Mouse (Mus musculus) megakaryocyte progenitor cell, adult 5-6 weeks (primary cell): ENCODE measurements around the gene Slc35f6. TPM values are rescaled to one million over a fixed set of nuclear protein-coding genes. Genes with fewer than 3 reads are reported as not detected.
A peak's percentile ranks its signal among the peaks of the same experiment; 100 is the strongest.

ENCODE experiments used
- ATAC-seq: replicated peaks from 2 replicates; pipeline ENCODE4 v1.8.0; 2016; ENCODE audit warnings: mild to moderate bottlenecking, moderate TSS enrichment, inconsistent platforms; ENCODE audit not compliant: poor library complexity
- total RNA-seq, 2 experiments: library from RNA; stranded (forward) in 1 of 2; stranded (reverse) in 1 of 2; fragments of 157-497, 149-512 nt in 1 of 2; fragments of 200-1000 nt in 1 of 2; gene quantifications; 2 replicates each; pipeline versions ENCODE4 v1.2.3 to v1.2.4; 2015 to 2017

Slc35f6 gene
- total RNA-seq, 2 experiments from 2014 or later, result 6.2 to 7.0 TPM

DNA sequence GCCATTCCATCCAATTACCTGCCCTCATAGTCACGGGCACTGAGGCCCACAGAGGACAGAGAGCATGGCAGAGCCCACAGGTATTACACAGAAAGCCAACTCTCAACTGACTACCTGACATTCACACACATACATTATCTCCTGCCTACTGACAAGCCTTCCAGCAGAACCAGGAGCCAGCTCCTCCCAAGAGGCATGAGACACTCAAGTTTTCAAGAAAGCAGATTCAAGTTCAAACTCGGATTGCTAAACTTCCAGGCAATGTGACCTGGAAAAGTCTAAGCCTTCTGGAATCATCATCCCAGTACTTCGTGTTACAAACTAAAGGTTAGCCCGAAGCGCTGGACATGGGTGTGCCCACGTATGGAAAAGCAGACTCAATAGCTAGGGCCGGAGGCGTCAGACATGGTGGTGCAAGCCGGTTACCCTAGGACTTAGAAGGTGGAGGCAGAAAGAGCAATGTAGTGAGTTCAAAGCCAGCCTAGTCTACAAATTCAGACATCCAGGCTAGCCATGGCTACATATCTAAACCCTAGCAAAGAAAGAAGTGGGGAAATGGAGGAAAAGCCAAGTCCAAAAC, 26.4 kb upstream of the Slc35f6 start:
- no peak for ATAC-seq

DNA sequence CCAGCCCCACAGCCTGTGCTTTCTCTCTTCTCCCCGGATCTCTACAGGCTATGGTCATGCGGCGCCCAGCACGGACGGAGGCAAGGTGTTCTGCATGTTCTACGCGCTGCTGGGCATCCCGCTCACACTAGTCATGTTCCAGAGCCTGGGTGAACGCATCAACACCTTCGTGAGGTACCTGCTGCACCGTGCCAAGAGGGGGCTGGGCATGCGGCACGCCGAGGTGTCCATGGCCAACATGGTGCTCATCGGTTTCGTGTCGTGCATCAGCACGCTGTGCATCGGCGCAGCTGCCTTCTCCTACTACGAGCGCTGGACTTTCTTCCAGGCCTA, 25.9 kb upstream of the Slc35f6 start:
- no peak for ATAC-seq

DNA sequence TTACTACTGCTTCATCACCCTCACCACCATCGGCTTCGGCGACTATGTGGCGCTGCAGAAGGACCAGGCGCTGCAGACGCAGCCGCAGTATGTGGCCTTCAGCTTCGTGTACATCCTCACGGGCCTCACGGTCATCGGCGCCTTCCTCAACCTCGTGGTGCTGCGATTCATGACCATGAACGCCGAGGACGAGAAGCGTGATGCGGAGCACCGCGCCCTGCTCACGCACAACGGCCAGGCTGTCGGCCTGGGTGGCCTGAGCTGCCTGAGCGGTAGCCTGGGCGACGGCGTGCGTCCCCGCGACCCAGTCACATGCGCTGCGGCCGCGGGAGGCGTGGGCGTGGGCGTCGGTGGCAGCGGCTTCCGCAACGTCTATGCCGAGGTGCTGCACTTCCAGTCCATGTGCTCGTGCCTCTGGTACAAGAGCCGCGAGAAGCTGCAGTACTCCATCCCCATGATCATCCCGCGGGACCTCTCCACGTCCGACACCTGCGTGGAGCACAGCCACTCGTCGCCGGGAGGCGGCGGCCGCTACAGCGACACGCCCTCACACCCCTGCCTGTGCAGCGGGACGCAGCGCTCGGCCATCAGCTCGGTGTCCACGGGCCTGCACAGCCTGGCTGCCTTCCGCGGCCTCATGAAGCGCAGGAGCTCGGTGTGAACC, 25.4 kb upstream of the Slc35f6 start:
- peak; percentile 56 for ATAC-seq

DNA sequence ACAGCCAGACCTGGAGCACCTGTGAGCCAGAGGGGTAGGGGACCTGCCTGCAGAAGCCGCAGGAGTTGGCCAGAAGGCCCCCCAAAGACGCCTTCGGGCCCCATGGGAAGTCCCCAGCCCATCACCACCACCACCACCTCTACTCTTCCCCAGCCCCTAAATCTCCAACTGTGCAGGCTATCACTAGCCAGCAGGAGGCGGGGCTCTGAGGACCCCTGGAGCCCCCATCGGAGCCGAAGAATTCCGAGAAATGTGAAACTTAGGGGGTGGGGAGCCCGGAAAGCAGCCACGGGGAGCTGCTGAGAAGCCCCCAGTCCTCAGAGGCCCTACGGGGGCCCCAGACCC, 24.9 kb upstream of the Slc35f6 start:
- ATAC-seq, result no peak

DNA sequence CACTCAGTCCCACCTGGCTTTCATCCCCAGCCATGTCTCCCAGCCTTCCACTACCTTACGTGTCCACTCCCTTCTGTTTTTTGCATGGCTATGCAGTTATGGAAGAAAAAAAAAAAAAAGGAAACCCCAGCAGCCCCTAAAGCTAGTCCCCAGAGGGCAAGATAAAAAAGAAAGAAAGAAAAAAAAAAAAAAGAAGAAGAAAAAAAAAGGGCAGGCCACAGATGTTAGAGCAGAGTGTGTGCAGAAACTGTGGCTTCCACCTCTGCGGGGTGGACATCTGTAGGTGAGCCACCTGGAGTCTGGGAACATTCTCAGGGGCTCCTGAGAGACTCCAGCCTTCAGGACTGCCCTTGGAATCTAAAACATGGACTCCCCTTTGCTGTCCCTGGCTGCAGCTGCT, 24.4 kb upstream of the Slc35f6 start:
- no peak for ATAC-seq

DNA sequence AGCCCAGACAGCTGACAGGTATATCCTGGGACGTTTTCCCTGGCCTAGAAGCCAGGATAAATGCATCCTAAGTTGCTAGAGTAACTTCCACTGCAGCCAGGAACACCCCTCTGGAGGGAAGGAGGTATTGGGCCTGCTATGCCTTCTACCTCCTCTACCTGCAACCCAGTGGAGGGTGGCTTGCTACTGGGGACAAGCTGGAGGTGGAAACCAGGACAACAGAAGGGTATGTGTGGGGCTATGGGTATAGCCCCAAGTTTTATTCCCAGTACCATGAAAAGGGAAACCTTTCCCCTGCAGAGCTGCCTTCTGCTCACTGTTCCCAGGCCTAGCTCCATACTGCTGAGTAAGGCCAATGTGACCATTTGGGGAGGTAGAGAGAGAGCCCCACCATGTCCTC, 23.4 kb upstream of the Slc35f6 start:
- no peak for ATAC-seq

DNA sequence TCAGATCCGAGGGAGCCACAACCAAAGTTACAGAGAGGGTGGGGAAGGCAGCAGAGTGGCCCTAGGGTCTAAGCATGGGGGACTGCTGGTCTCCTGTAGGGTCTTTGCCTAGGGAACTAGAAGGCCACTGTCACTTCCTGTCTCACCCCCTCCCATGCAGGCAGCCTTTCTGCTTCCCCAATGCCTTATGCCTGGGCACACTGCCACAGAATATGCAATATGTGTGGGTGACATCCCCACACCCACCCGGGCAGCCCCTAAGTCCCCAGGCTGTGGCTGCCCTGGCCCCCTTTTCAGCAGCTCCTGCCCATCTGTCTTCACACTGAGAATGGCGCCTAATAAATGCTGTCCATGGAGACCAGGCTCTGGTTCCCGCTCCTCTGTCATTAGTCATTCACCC, 22.8 kb upstream of the Slc35f6 start:
- peak; percentile 45 for ATAC-seq

DNA sequence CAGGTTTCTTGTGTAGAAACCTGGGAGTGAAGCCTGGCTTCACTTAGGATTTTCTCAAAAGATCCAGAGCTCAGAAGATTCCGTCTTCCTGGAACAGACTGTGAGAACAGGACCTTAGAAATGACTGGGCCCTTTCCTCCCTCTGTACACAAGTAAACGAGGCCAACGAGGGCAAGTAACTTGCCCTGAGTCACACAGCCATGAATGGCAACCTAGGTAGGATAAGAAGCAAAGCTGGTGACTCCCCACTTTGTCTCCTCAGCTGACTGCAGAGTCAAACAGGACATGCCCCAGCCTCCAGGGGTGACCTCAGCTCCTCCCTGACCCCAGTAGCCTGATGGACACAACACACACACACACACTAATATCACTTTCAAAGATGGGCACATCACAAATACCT, 22.4 kb upstream of the Slc35f6 start:
- ATAC-seq, result no peak

DNA sequence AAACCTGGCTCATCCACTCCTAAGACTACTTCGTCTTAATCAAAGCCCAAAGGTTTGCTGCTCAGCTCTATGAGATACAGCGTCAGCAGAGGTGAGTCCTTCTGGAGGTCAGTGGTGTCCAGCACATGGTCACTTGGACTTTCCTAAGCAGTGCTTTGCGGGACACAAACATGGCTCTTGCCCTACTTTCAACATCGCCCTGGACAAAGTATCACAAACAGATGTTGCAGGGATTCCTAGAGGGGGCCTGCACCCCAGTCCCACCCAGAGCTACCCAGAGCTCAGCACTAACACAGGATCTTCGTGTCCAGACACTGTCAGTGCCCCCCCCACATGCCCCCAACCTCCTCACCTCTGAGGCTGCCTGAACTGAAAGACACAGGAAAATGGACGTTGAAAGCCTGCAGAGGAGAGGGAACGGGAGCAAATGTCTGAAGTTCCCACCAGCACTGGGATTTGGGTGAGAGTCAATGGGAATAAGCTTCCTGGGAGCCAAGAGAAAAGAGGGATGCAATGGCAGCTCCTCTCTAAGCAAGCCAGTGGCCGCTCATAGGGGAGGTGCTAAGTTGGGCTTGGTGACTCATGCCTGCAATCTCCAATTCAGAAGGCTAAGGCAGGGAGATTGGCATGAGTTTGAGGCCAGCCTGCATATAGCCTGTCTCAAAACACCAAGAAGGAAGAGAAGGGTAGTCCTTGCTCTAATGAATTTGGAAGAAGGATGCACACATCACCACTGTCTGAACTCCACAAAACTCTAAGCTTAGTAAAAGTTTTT, 21.2 kb upstream of the Slc35f6 start:
- no peak for ATAC-seq

DNA sequence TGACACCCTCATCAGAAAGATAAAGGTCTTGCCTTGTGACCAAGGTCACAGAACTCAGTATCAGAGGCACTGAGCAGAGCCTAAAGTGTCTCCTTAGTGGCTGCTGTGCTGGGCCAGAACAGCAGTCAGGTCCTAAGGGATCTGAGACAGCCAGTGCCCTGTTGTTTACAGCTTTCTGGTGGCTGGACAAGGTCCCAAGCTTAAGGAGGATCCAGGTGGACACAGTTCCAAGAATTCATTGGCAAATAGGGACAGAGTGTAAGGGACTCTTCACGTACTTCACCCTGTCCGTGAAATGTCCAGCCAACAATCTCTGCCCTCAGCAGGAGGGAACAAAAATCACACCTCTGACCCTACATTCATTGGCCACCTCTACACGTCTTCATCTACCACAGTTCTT, 19.2 kb upstream of the Slc35f6 start:
- ATAC-seq, result no peak

DNA sequence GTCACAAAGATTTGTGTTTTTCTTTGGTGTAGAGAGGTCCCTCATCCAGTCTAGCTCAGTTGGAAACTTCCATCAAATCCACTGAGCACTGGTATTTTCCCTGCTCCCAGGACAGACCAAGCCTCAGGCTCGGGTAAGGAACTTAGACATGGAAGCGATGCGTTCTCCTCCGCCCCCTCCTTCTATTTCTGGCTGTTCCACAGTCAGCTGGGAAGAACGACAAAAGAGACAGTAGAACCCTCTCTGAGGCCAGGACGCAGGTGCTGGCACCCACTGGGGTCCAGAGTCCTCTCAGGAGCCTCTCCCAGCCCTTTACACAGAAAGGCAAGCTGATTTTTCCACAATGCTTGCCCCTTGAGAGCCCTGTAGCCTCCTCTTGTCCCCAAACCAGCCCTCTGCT, 17.3 kb upstream of the Slc35f6 start:
- no peak for ATAC-seq

DNA sequence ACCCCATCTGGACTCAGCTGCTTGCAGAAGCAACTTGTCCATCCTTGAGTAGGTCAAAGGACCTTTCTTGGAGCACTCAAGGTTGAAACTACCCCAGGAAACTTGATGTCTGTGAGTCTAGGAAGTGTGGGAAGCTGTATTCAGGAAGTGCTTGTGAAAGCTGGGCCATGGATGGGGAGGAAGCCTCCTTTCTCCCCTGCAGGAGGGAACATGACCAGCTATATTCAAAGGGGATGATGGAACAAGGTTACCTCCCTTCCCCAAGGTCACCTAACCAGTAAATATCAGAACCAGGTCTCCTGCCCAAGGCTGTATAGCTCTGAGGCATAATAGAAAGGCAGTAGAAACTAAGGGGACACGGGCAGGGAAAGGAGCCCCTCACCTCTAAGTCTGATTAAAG, 15.6 kb upstream of the Slc35f6 start:
- no peak for ATAC-seq

DNA sequence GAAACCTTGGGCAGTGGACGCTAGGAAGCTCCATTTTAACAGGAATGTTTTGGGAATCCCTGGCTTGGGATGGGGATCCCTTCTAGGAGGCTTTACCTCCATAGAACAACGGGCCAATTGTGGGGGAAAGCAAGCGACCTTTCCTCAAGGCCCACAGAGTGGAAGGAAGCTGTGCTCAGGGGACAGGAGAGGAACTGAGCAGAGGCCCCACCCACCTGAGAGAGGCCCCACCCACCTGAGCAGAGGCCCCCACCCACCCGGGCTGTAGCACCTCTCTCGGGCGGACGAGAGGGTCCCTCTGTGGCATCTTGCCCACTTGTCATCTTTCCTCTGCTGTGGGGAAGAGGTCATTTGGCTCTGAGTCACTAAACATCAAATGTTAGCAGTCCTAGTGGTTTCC, 10.7 kb upstream of the Slc35f6 start:
- ATAC-seq, result no peak

DNA sequence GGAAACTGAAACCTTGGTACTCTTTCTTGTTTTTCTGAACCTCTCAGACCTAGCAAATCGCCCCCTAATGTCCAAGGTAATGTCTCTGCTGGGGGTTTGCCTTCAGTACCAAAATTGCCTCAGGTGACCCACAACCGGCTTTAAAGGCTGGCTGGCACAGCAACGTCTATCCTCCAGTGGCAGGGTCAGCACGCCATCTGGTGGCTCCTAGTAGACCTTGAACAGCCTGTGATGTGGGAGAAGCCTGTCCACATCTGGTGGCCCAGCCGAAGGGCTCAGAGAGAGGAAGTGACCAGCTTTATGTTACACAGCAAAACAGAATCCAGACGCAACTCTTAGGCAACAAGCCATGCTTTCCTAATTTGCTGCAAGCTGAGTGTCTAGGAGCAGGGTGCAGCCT, 9.7 kb upstream of the Slc35f6 start:
- ATAC-seq, result peak; percentile 99

DNA sequence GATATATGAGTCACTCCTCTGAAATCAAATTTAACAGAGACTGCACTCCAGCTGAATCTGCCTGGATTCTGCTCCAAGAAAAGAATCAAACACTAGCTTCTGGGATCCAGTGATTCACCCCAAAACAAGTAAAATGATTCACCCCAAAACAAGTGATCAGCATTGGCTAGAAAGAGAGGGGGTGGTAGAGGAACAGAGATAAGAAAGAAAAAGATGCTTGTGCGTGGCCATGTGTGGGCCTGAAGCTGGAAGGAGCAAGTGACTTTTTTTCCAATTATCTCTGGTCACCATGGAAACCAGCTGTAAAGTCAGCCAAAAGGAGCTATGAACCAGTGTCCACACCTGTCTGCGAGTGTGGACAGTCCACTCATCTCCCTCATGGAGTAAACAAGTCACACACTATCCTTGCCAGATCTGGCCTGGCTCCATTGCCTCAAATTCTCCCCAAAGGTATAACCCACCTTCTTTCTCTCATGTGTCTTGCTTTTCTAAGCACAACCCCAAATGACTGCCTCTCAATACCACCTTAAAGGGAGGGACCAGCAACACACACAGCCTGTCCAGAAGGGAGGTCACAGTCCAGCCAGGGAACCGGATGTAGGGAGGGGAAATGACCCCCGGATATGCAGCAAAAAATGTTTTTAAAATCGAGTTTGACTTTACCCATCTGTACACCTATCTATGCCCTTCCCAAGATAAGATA, 4.1 kb upstream of the Slc35f6 start:
- ATAC-seq, result no peak

DNA sequence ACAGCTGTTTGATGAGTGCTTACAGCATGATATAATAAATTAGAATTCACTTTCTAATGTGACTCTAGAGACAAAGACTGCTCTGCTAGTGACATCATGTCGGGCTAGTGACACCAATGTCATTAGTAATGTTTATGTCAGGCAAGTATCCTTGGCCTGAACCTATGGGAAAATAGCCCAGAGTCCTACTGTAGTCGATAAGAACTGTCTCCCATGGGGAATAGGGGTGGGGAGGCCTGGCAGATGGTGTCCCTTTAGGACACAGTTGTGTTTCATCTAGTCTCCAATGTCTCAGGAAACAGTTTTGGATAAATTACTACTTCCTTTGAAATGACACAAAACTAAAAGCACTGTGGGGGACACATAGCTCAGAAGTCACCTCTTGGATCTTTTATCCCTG, 1.7 kb upstream of the Slc35f6 start:
- no peak for ATAC-seq

DNA sequence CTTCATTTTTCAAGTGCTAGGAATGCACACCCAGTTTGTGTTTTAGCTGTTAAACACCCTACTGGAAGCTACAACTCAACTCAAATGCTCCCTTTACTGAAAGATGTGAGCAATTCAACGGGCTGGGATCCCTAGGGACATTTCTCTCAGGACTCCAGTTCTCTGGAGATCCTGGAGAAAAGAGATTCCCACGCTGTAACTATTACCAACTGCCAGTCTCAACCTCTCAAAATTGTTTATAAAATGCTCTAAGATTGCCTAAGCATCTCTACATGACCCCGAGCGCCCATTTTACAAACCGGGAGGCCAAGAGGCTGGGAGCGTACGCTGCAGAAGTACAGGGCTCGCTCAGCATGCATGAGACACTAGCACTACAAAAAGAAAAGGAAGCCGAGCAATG, 337 bp upstream of the Slc35f6 start:
- ATAC-seq, result no peak

DNA sequence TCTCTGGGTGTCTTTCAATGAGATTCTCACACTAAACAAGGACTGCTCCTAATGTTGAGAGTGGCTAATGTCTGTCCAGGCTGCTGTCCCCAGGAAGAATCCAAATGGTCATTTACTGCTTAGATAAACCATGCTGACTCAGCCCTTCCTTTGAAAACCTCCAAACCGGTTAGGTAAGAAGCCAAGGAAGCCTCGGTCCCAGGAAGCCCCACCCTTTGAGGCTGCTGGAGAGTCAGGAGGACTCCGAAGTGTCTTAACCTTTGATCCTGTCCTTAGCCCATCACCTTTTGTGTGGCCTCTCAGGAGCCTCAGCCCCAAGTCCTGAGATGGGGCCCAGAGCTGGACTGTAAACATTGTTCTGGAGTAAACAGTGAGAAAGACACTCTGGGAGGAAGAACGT, 1.8 kb downstream of the Slc35f6 start:
- ATAC-seq, result no peak

DNA sequence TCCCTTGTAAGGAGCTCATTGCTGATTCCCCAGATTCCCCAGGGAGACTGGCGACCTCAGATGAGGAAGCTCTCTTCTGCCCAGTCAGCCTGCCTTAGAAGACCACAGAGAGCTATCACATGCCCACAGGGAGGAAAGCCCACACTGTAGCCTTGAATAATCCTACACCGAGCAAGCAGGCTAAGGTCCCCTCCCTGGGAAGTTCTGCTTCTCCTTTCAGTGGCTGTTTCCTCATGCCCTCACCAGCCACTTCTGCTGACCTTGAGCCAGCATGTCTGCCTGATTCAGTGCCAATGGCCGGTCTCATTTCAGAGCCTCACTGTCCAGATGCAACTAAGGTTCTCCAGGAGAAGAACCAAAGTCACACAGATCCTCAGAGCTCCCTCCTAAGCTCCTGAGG, 3.0 kb downstream of the Slc35f6 start:
- ATAC-seq, result peak; percentile 67

DNA sequence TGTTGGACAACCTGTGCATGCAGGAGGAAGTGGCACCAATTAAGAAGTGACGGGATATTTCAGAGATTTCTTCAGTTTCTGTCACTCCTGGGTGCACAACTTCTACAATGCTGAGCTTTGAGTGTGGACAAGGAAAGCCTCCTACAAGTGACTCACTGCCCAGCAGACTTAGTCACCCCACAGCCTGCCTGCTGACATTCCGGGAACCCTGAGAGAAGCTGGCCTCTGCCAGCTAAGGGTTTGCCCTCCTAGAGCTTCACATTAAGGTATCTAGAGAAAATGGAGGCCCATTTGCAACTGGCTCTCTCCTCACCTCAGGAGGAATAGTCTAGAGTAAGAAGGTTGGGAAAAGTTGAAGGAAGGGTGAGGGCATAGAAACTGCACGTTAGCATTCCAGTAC, 3.8 kb downstream of the Slc35f6 start:
- ATAC-seq, result no peak

DNA sequence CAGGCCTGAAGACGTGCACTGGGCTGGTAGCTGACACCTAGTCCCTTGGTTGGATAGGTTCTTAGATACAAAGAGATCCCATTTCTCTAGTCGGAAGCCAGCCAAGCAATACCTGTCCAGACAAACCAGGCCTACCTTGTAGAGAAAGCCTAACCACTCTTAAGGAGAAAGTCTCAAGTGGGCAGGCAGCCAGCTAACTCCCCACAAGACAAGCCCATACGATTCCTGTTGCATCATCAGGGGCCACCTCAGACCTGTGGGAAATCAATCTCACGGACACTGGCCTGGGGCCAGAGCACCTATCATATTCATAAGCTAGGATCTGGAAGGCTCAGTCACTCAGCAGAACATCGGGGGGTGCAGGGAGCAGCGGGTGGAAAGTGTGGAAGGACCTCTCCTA, 5.5 kb downstream of the Slc35f6 start:
- no peak for ATAC-seq

DNA sequence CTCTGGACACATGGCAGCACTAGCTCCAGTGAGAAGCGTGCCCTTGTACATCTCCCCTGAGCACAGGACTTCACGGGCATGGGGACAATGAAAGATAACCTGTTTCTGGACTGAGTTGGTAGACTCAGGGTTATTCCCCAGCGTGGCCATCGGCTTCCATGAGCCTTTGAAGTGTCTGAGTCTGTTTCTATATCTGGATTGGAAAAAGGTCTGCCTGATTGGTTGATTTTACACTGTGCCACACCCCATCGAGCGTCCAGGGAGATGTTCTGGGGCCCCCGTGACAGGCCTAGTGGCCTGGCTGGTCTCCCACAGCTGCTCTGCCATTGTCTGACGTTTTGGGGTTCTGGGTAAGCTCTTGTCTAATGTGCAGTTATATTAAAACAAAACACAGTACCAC, 7.3 kb downstream of the Slc35f6 start:
- ATAC-seq, result no peak
